ENCODE assay signal across 9 mouse cellular contexts in the genomic region with DNA sequence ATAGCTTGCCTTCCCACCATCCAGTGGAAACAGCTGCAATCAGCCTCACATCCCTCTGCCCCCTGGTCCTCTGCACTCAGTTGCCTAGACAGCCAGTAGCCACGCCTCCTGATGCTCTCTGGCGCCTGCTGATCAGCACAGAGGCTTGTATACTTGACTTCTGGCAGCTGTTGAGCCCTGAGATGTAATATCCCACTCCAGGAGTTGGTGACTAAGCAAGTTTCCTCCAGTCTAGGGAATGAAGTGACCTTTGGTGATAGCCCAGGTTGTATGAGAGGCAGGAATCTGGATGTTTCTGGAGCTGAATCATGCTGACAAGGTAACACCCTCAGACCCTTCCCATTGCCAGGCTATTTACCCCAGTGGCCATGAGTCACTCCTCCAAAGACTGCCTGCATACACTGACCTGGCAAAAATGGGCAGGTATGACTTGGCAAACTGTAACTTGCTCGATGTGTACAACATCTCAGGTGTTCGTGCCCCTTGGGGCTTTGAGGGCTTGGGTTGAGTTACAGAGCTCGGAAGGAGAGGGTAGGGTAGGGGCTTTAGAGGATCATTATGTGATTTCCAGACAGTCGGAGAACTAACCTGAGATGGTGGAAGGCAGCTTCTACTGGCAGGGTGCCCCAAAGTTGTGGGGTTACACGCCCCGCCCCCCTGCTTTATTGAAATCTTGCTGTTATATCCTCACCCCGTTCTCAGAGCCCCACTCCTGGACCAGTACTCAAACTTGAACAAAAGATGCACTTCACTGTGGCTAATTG. TPM values are rescaled to one million over a fixed set of nuclear protein-coding genes. Genes with fewer than 3 reads are reported as not detected.
A peak's percentile ranks its signal among the peaks of the same experiment; 100 is the strongest.
DNase-seq lines count a peak whose midpoint lies in the region; ATAC-seq and TF ChIP-seq lines count a peak whose summit lies in the region.
"Had no signal": no experiment of that assay in that cellular context is flagged by ENCODE, and none has a peak within 500 bp of the region (broad histone marks: within the 10 kb centered on the region; RNA-seq: fewer than 3 reads in every experiment).

No protein-coding gene starts in this region.

- no peak overlapping the region for H3K9ac ChIP-seq in forebrain, embryonic 13.5 days
- no peak overlapping the region for H3K9ac ChIP-seq in midbrain, postnatal 0 days (replicated peaks; ENCODE audit: low read length, poor library complexity, severe bottlenecking)
- no peak overlapping the region for H3K9ac ChIP-seq in midbrain, embryonic 16.5 days (ENCODE audit: low read depth, low read length)
- H3K9ac ChIP-seq: liver, embryonic 12.5 days had no signal

- no peak for DNase-seq in forebrain, embryonic 10.5 days (ENCODE audit: extremely low spot score, low spot score)
- peak; percentile 6 for DNase-seq in midbrain, postnatal 0 days (ENCODE audit: low spot score)
- peak; percentile 56 to 58 for DNase-seq in kidney, postnatal 4 days
- DNase-seq in right cerebral cortex, postnatal 36 days (ENCODE audit: low spot score in 2 of 2) = no peak
- DNase-seq in urinary bladder, postnatal 10 days (ENCODE audit: low spot score) = no peak
- DNase-seq in heart, adult 11 months = no peak

- WGBS in forebrain, embryonic 10.5 days = 60% methylated on average over 9 of the region's 9 CpGs
- 41% methylated on average over 9 of the region's 9 CpGs for WGBS in forebrain, embryonic 13.5 days
- WGBS in midbrain, postnatal 0 days = 53% methylated on average over 9 of the region's 9 CpGs
- 59% methylated on average over 9 of the region's 9 CpGs for WGBS in midbrain, embryonic 16.5 days

- no peak overlapping the region for H3K4me2 ChIP-seq in forebrain, embryonic 13.5 days
- H3K4me2 ChIP-seq in midbrain, postnatal 0 days (ENCODE audit: low read depth, low read length, poor library complexity, severe bottlenecking) = no peak overlapping the region
- no peak overlapping the region for H3K4me2 ChIP-seq in midbrain, embryonic 16.5 days (ENCODE audit: low read length)
- H3K4me2 ChIP-seq: liver, embryonic 12.5 days had no signal

- no peak for ATAC-seq in forebrain, embryonic 13.5 days
- no peak for ATAC-seq in midbrain, postnatal 0 days (ENCODE audit: low FRiP score)
- no peak for ATAC-seq in midbrain, embryonic 16.5 days
- ATAC-seq: liver, embryonic 12.5 days had no signal

- H3K36me3 ChIP-seq in forebrain, embryonic 10.5 days (replicated peaks) = no peaks in the 10 kb centered on the region
- H3K36me3 ChIP-seq in forebrain, embryonic 13.5 days (ENCODE audit: poor library complexity, severe bottlenecking) = no peaks in the 10 kb centered on the region
- no peaks in the 10 kb centered on the region for H3K36me3 ChIP-seq in midbrain, postnatal 0 days (ENCODE audit: insufficient read depth, low read length)
- no peaks in the 10 kb centered on the region for H3K36me3 ChIP-seq in midbrain, embryonic 16.5 days (ENCODE audit: control insufficient read depth, insufficient read depth, low read length)
- H3K36me3 ChIP-seq: liver, embryonic 12.5 days had no signal

- peaks cover 15% of the 10 kb centered on the region for H3K4me1 ChIP-seq in forebrain, embryonic 10.5 days
- H3K4me1 ChIP-seq in forebrain, embryonic 13.5 days = peaks cover 11% of the 10 kb centered on the region
- H3K4me1 ChIP-seq in midbrain, postnatal 0 days (ENCODE audit: insufficient read depth, low read length) = no peaks in the 10 kb centered on the region
- no peaks in the 10 kb centered on the region for H3K4me1 ChIP-seq in midbrain, embryonic 16.5 days (ENCODE audit: control insufficient read depth, insufficient read depth, low read length)
- H3K4me1 ChIP-seq: liver, embryonic 12.5 days had no signal

- H3K27ac ChIP-seq in forebrain, embryonic 10.5 days = peak overlapping the region; percentile 20; the same call in 1 of the 2 replicates
- no peak overlapping the region for H3K27ac ChIP-seq in forebrain, embryonic 13.5 days
- no peak overlapping the region for H3K27ac ChIP-seq in midbrain, postnatal 0 days (ENCODE audit: low read depth, low read length)
- H3K27ac ChIP-seq in midbrain, embryonic 16.5 days (ENCODE audit: low read length) = no peak overlapping the region
- H3K27ac ChIP-seq: liver, embryonic 12.5 days had no signal

- no peak overlapping the region for H3K4me3 ChIP-seq in forebrain, embryonic 10.5 days
- no peak overlapping the region for H3K4me3 ChIP-seq in forebrain, embryonic 13.5 days
- no peak overlapping the region for H3K4me3 ChIP-seq in midbrain, postnatal 0 days (ENCODE audit: low read depth, low read length)
- H3K4me3 ChIP-seq in midbrain, embryonic 16.5 days (ENCODE audit: low read depth, low read length) = no peak overlapping the region
- H3K4me3 ChIP-seq: liver, embryonic 12.5 days had no signal

- no peaks in the 10 kb centered on the region for H3K9me3 ChIP-seq in forebrain, embryonic 10.5 days
- no peaks in the 10 kb centered on the region for H3K9me3 ChIP-seq in forebrain, embryonic 13.5 days (replicated peaks)
- no peaks in the 10 kb centered on the region for H3K9me3 ChIP-seq in midbrain, postnatal 0 days (ENCODE audit: low read length)
- H3K9me3 ChIP-seq in midbrain, embryonic 16.5 days (replicated peaks; ENCODE audit: control insufficient read depth, low read length, poor library complexity, severe bottlenecking) = no peaks in the 10 kb centered on the region
- H3K9me3 ChIP-seq: liver, embryonic 12.5 days had no signal

- TF ChIP-seq CTCF in midbrain, postnatal 0 days (IDR thresholded peaks at IDR 0.05) = no peak

- no peaks in the 10 kb centered on the region for H3K27me3 ChIP-seq in forebrain, embryonic 10.5 days (ENCODE audit: poor library complexity, severe bottlenecking)
- H3K27me3 ChIP-seq in forebrain, embryonic 13.5 days = no peaks in the 10 kb centered on the region
- no peaks in the 10 kb centered on the region for H3K27me3 ChIP-seq in midbrain, postnatal 0 days (ENCODE audit: insufficient read depth, low read length)
- H3K27me3 ChIP-seq in midbrain, embryonic 16.5 days (ENCODE audit: control insufficient read depth, insufficient read depth, low read depth, low read length) = no peaks in the 10 kb centered on the region
- H3K27me3 ChIP-seq: liver, embryonic 12.5 days had no signal

RNA-seq across cellular contexts. Expression of a gene that starts 25.4 kb away (rescaled TPM):
- polyA plus RNA-seq in forebrain, embryonic 10.5 days (2016; fragmentation: Nextera tagmentation; extraction: Ambion mirVana) = 19.5 TPM in 2 replicates
- polyA plus RNA-seq in forebrain, embryonic 13.5 days (2015; fragmentation: Nextera tagmentation; extraction: Ambion mirVana) = 26.0 and 30.2 TPM in 2 replicates
- total RNA-seq in midbrain, postnatal 0 days (2014; rRNA removed) = 177 and 180 TPM in 2 replicates
- polyA plus RNA-seq in midbrain, postnatal 0 days (2015; fragmentation: Nextera tagmentation; extraction: Ambion mirVana) = 70.3 and 76.5 TPM in 2 replicates
- polyA plus RNA-seq in midbrain, embryonic 16.5 days (2015; fragmentation: Nextera tagmentation; extraction: Ambion mirVana) = 65.0 and 75.6 TPM in 2 replicates

Comparison
In these comparisons a context has a peak if more than half of its experiments do, and no peak if none do; other contexts are left out.
1. DNase-seq: peak in midbrain, postnatal 0 days (single experiment) and kidney, postnatal 4 days (2 of 2); none in forebrain, embryonic 10.5 days (single experiment), right cerebral cortex, postnatal 36 days (0 of 2), urinary bladder, postnatal 10 days (single experiment) and heart, adult 11 months (single experiment).